Mouse (Mus musculus) neural tube, embryonic 11.5 days (tissue): Measurements from ENCODE around the gene Plekhm2. TPM values are rescaled to one million over a fixed set of nuclear protein-coding genes. Genes with fewer than 3 reads are reported as not detected.

Experiments used
- ATAC-seq: fragments of 200-750 bp; cut with Nextera tagmentation; 2 replicates; pipeline ENCODE4 v1.8.0; 2017; ENCODE audit warnings: moderate number of reproducible peaks, mild to moderate bottlenecking, moderate TSS enrichment, moderate library complexity; ENCODE audit not compliant: insufficient read depth, low FRiP score, low TSS enrichment
- DNase-seq: peaks from one replicate; pipeline ENCODE4 v3.0.0-alpha.2; 2015; ENCODE audit warnings: low spot score
- H3K27ac ChIP-seq: fragments of 300-500 bp; sonication (generic); 2 replicates; pipeline ENCODE4 v1.5.1; 2014; ENCODE audit warnings: low read depth, mild to moderate bottlenecking, low read length
- H3K27me3 ChIP-seq: fragments of 300-500 bp; sonication (generic); 2 replicates; pipeline ENCODE4 v1.6.1; 2014; ENCODE audit warnings: mild to moderate bottlenecking, low read length, mixed read lengths; ENCODE audit not compliant: control insufficient read depth, insufficient read depth
- H3K36me3 ChIP-seq: fragments of 300-500 bp; sonication (generic); 2 replicates; pipeline ENCODE4 v1.6.1; 2014; ENCODE audit warnings: mild to moderate bottlenecking, low read length, moderate library complexity, mixed read lengths; ENCODE audit not compliant: control insufficient read depth, insufficient read depth
- H3K4me1 ChIP-seq: fragments of 300-500 bp; sonication (generic); 2 replicates; pipeline ENCODE4 v1.6.1; 2014; ENCODE audit warnings: low read length, mixed read lengths; ENCODE audit not compliant: control insufficient read depth, insufficient read depth
- H3K4me2 ChIP-seq: fragments of 300-500 bp; sonication (generic); 2 replicates; pipeline ENCODE4 v1.6.1; 2014; ENCODE audit warnings: low read depth, mild to moderate bottlenecking, moderate library complexity
- H3K4me3 ChIP-seq: fragments of 300-500 bp; sonication (generic); 2 replicates; pipeline ENCODE4 v1.5.1; 2014; ENCODE audit warnings: low read depth, low read length
- H3K9ac ChIP-seq: fragments of 300-500 bp; sonication (generic); 2 replicates; pipeline ENCODE4 v1.6.1; 2014; ENCODE audit warnings: mild to moderate bottlenecking, low read length
- H3K9me3 ChIP-seq: fragments of 300-500 bp; sonication (generic); 2 replicates; pipeline ENCODE4 v1.6.1; 2016; ENCODE audit warnings: low read length; ENCODE audit not compliant: control insufficient read depth
- WGBS: fragments of 180-500 bp; shearing (Covaris S2); extraction: QIAGEN DNeasy Blood & Tissue Kit; methylation state at CpG from one replicate; pipeline ENCODE4 v1.1.7; 2014; 5-methylcytosine and 5-hydroxymethylcytosine counted together
- polyA plus RNA-seq: library from polyadenylated mRNA; unstranded; fragments of >200 nt; fragmentation: Nextera tagmentation; extraction: Ambion mirVana; gene quantifications from 2 replicates; pipeline ENCODE4 v1.2.1, GENCODE M21; 2014

Plekhm2 gene
- polyA plus RNA-seq, 1 experiment from 2014 or later, result 3.4 TPM

GRCm38 (mm10) chr4:141655908-141656608 lies 8.6 kb downstream of the Plekhm2 start:
- H3K4me2 ChIP-seq, result no peak overlapping the region
- ATAC-seq (no peak), DNase-seq (no peak)
- H3K4me1 ChIP-seq, result no peaks in the 10 kb centered on the region
- H3K27ac ChIP-seq, result no peak overlapping the region
- H3K36me3 ChIP-seq, result no peaks in the 10 kb centered on the region
- H3K9ac ChIP-seq, result no peak overlapping the region
- no peaks in the 10 kb centered on the region for H3K27me3 ChIP-seq
- no peaks in the 10 kb centered on the region for H3K9me3 ChIP-seq
- H3K4me3 ChIP-seq, result no peak overlapping the region
- 88% methylated on average over 12 of the region's 12 CpGs for WGBS

GRCm38 (mm10) chr4:141654509-141654908 lies 10.2 kb downstream of the Plekhm2 start:
- 97% methylated on average over 6 of the region's 6 CpGs for WGBS
- Histone ChIP-seq H3K4me3 (no peak overlapping the region), H3K9me3 (no peaks in the 10 kb centered on the region), H3K4me1 (no peaks in the 10 kb centered on the region), H3K4me2 (no peak overlapping the region), H3K27ac (no peak overlapping the region), H3K27me3 (no peaks in the 10 kb centered on the region), H3K9ac (no peak overlapping the region), H3K36me3 (no peaks in the 10 kb centered on the region)
- DNase-seq (no peak), ATAC-seq (no peak)

GRCm38 (mm10) chr4:141653813-141654212 lies 10.9 kb downstream of the Plekhm2 start:
- H3K36me3 ChIP-seq, result no peaks in the 10 kb centered on the region
- no peak overlapping the region for H3K4me2 ChIP-seq
- H3K4me3 ChIP-seq, result no peak overlapping the region
- DNase-seq (no peak), ATAC-seq (no peak)
- H3K9me3 ChIP-seq, result no peaks in the 10 kb centered on the region
- H3K9ac ChIP-seq, result no peak overlapping the region
- WGBS, result 92% methylated on average over 13 of the region's 13 CpGs
- no peaks in the 10 kb centered on the region for H3K27me3 ChIP-seq
- H3K4me1 ChIP-seq, result no peaks in the 10 kb centered on the region
- H3K27ac ChIP-seq, result no peak overlapping the region

- Histone ChIP-seq H3K9ac (no peak overlapping the region), H3K9me3 (no peaks in the 10 kb centered on the region), H3K27ac (no peak overlapping the region), H3K27me3 (no peaks in the 10 kb centered on the region), H3K4me3 (no peak overlapping the region), H3K4me2 (no peak overlapping the region), H3K36me3 (no peaks in the 10 kb centered on the region), H3K4me1 (no peaks in the 10 kb centered on the region)
- ATAC-seq (no peak), DNase-seq (no peak)
- 88% methylated on average over 8 of the region's 8 CpGs for WGBS
Observed at GRCm38 (mm10) chr4:141653044-141653443, 11.7 kb downstream of the Plekhm2 start.

- H3K4me1 ChIP-seq, result no peaks in the 10 kb centered on the region
- H3K9ac ChIP-seq, result no peak overlapping the region
- H3K4me3 ChIP-seq, result no peak overlapping the region
- H3K27me3 ChIP-seq, result no peaks in the 10 kb centered on the region
- no peaks in the 10 kb centered on the region for H3K36me3 ChIP-seq
- no peak overlapping the region for H3K4me2 ChIP-seq
- 91% methylated on average over 10 of the region's 10 CpGs for WGBS
- no peak overlapping the region for H3K27ac ChIP-seq
- DNase-seq, result no peak
- no peak for ATAC-seq
- H3K9me3 ChIP-seq, result no peaks in the 10 kb centered on the region
Observed at GRCm38 (mm10) chr4:141651944-141652343, 12.8 kb downstream of the Plekhm2 start.

GRCm38 (mm10) chr4:141651286-141651685 lies 13.4 kb downstream of the Plekhm2 start:
- no peaks in the 10 kb centered on the region for H3K4me1 ChIP-seq
- H3K27ac ChIP-seq, result no peak overlapping the region
- no peaks in the 10 kb centered on the region for H3K9me3 ChIP-seq
- no peak overlapping the region for H3K4me3 ChIP-seq
- ATAC-seq (no peak), DNase-seq (no peak)
- no peaks in the 10 kb centered on the region for H3K36me3 ChIP-seq
- H3K27me3 ChIP-seq, result no peaks in the 10 kb centered on the region
- H3K9ac ChIP-seq, result no peak overlapping the region
- 91% methylated on average over 6 of the region's 6 CpGs for WGBS
- no peak overlapping the region for H3K4me2 ChIP-seq

- Histone ChIP-seq H3K9ac (no peak overlapping the region), H3K36me3 (no peaks in the 10 kb centered on the region), H3K4me2 (no peak overlapping the region), H3K27ac (no peak overlapping the region), H3K9me3 (no peaks in the 10 kb centered on the region), H3K4me3 (no peak overlapping the region), H3K27me3 (no peaks in the 10 kb centered on the region), H3K4me1 (no peaks in the 10 kb centered on the region)
- DNase-seq (no peak), ATAC-seq (no peak)
- 84% methylated on average over 6 of the region's 6 CpGs for WGBS
Observed at GRCm38 (mm10) chr4:141649244-141649643, 15.5 kb downstream of the Plekhm2 start.

- Histone ChIP-seq H3K27me3 (no peaks in the 10 kb centered on the region), H3K36me3 (no peaks in the 10 kb centered on the region), H3K9me3 (no peaks in the 10 kb centered on the region), H3K4me2 (no peak overlapping the region), H3K27ac (no peak overlapping the region), H3K4me1 (no peaks in the 10 kb centered on the region), H3K4me3 (no peak overlapping the region), H3K9ac (no peak overlapping the region)
- no peak for DNase-seq
- WGBS, result 95% methylated on average over 5 of the region's 5 CpGs
- no peak for ATAC-seq
Observed at GRCm38 (mm10) chr4:141648262-141648661, 16.4 kb downstream of the Plekhm2 start.

GRCm38 (mm10) chr4:141647187-141647586 lies 17.5 kb downstream of the Plekhm2 start:
- Histone ChIP-seq H3K9me3 (no peaks in the 10 kb centered on the region), H3K36me3 (no peaks in the 10 kb centered on the region), H3K27me3 (no peaks in the 10 kb centered on the region), H3K4me1 (no peaks in the 10 kb centered on the region), H3K9ac (no peak overlapping the region), H3K27ac (no peak overlapping the region), H3K4me2 (no peak overlapping the region), H3K4me3 (no peak overlapping the region)
- no peak for DNase-seq
- no peak for ATAC-seq
- 90% methylated on average over 3 of the region's 3 CpGs for WGBS
